ENCODE assay signal across 13 mouse cellular contexts in the genomic region with DNA sequence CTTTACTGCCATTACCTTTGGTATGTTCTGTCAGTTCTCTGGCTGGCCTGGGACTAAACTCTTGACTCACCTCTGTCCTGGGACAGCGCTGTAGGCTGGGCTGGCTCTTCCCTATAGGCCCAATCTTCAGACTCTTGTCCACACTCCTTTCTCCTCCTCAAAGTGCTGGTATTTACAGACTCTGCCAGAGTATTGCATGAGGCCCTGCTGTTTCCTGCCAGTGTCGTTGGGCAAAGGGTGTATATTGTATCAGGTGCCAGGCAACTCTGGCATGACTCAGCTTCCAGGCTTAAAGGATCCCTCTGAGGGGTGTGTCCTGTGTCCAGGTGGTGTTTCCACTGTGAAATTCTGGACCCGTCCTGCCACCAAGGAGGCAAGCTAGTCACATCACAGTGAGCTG. TPM values are rescaled to one million over a fixed set of nuclear protein-coding genes. Genes with fewer than 3 reads are reported as not detected.
DNase-seq lines count a peak whose midpoint lies in the region; ATAC-seq and TF ChIP-seq lines count a peak whose summit lies in the region.
"Had no signal": no experiment of that assay in that cellular context is flagged by ENCODE, and none has a peak within 500 bp of the region (broad histone marks: within the 10 kb centered on the region; RNA-seq: fewer than 3 reads in every experiment).

No protein-coding gene starts in this region.

- H3K27me3 ChIP-seq in intestine, postnatal 0 days (replicated peaks; ENCODE audit: control insufficient read depth, insufficient read depth, low read length), result no peaks in the 10 kb centered on the region
- H3K27me3 ChIP-seq in forebrain, embryonic 13.5 days, result no peaks in the 10 kb centered on the region
- H3K27me3 ChIP-seq: embryonic facial prominence, embryonic 12.5 days; stomach, embryonic 15.5 days had no signal

- ATAC-seq in intestine, postnatal 0 days, result peak; percentile 95
- ATAC-seq in forebrain, embryonic 13.5 days, result no peak
- ATAC-seq: forebrain, embryonic 16.5 days had no signal

- no peak for TF ChIP-seq CTCF in intestine, postnatal 0 days (IDR thresholded peaks at IDR 0.05; ENCODE audit: low read depth)

- H3K36me3 ChIP-seq in intestine, postnatal 0 days (ENCODE audit: control insufficient read depth, insufficient read depth), result no peaks in the 10 kb centered on the region
- no peaks in the 10 kb centered on the region for H3K36me3 ChIP-seq in forebrain, embryonic 13.5 days (ENCODE audit: poor library complexity, severe bottlenecking)
- H3K36me3 ChIP-seq: embryonic facial prominence, embryonic 12.5 days; hindbrain, embryonic 10.5 days; stomach, embryonic 15.5 days had no signal

- H3K9me3 ChIP-seq in intestine, postnatal 0 days (ENCODE audit: control insufficient read depth), result no peaks in the 10 kb centered on the region
- no peaks in the 10 kb centered on the region for H3K9me3 ChIP-seq in forebrain, embryonic 13.5 days (replicated peaks)
- H3K9me3 ChIP-seq: embryonic facial prominence, embryonic 12.5 days; hindbrain, embryonic 10.5 days; stomach, embryonic 15.5 days had no signal

- H3K4me2 ChIP-seq in intestine, postnatal 0 days (replicated peaks; ENCODE audit: low read depth), result 0 out of 2 replicates have a peak overlapping the region, but pooled peaks have one; percentile 25
- H3K4me2 ChIP-seq in forebrain, embryonic 13.5 days, result no peak overlapping the region
- H3K4me2 ChIP-seq: embryonic facial prominence, embryonic 12.5 days; stomach, embryonic 15.5 days had no signal

- H3K4me1 ChIP-seq in intestine, postnatal 0 days (replicated peaks; ENCODE audit: control insufficient read depth, insufficient read depth, low read length), result 0 out of 2 replicates have a peak, but pooled peaks cover 2% of the 10 kb centered on the region
- H3K4me1 ChIP-seq in forebrain, embryonic 13.5 days, result no peaks in the 10 kb centered on the region
- H3K4me1 ChIP-seq: embryonic facial prominence, embryonic 12.5 days; stomach, embryonic 15.5 days had no signal

- no peak overlapping the region for H3K4me3 ChIP-seq in intestine, postnatal 0 days (ENCODE audit: low read depth, low read length)
- H3K4me3 ChIP-seq in forebrain, embryonic 13.5 days, result no peak overlapping the region
- H3K4me3 ChIP-seq: embryonic facial prominence, embryonic 12.5 days; hindbrain, embryonic 10.5 days; stomach, embryonic 15.5 days had no signal

- WGBS in intestine, postnatal 0 days, result 43% methylated on average over 3 of the region's 3 CpGs
- 88% methylated on average over 3 of the region's 3 CpGs for WGBS in forebrain, embryonic 13.5 days

- H3K9ac ChIP-seq in intestine, postnatal 0 days (ENCODE audit: low read depth, low read length), result no peak overlapping the region
- no peak overlapping the region for H3K9ac ChIP-seq in forebrain, embryonic 13.5 days
- H3K9ac ChIP-seq: embryonic facial prominence, embryonic 12.5 days; stomach, embryonic 15.5 days had no signal

- H3K27ac ChIP-seq in intestine, postnatal 0 days (ENCODE audit: low read depth, low read length), result peak overlapping the region; percentile 64; the same call in 1 of the 2 replicates
- no peak overlapping the region for H3K27ac ChIP-seq in forebrain, embryonic 13.5 days
- H3K27ac ChIP-seq: embryonic facial prominence, embryonic 12.5 days; stomach, embryonic 15.5 days had no signal

- DNase-seq in kidney, postnatal 14 days, result peak; percentile 39
- DNase-seq in kidney, adult 9 months, result no peak
- peak; percentile 22 for DNase-seq in Muller cell, postnatal 12 days (ENCODE audit: inconsistent ontology term)
- peak; percentile 69 for DNase-seq in lung, postnatal 36 days
- DNase-seq in heart, postnatal 4 days, result no peak
- no peak for DNase-seq in thymus, postnatal 14 days
- DNase-seq: right cerebral cortex, postnatal 25 days had no signal

RNA-seq across cellular contexts. Expression of a gene that starts 0.4 kb away (rescaled TPM):
- polyA plus RNA-seq in intestine, postnatal 0 days (2015; fragmentation: Nextera tagmentation; extraction: Ambion mirVana), result 9.3 and 10.8 TPM in 2 replicates
- total RNA-seq in heart, postnatal 4 days (2021), result not detected
- polyA plus RNA-seq in forebrain, embryonic 13.5 days (2015; fragmentation: Nextera tagmentation; extraction: Ambion mirVana), result not detected in 2 replicates
- polyA plus RNA-seq: embryonic facial prominence, embryonic 12.5 days; hindbrain, embryonic 10.5 days had no signal

RNA-seq across cellular contexts. Expression of a gene that starts 44.8 kb away (rescaled TPM):
- 18.8 and 19.5 TPM in 2 replicates for polyA plus RNA-seq in intestine, postnatal 0 days (2015; fragmentation: Nextera tagmentation; extraction: Ambion mirVana)
- total RNA-seq in heart, postnatal 4 days (2021), result 10 to 100 TPM; 13.2 to 14.1 TPM
- polyA plus RNA-seq in forebrain, embryonic 13.5 days (2015; fragmentation: Nextera tagmentation; extraction: Ambion mirVana), result 4.6 and 5.6 TPM in 2 replicates

RNA-seq across cellular contexts. Expression of a gene that starts 59.1 kb away (rescaled TPM):
- polyA plus RNA-seq in intestine, postnatal 0 days (2015; fragmentation: Nextera tagmentation; extraction: Ambion mirVana), result 0.16 TPM in 2 replicates
- 1 to 10 TPM; 1.7 to 2.1 TPM for total RNA-seq in heart, postnatal 4 days (2021)
- polyA plus RNA-seq in forebrain, embryonic 13.5 days (2015; fragmentation: Nextera tagmentation; extraction: Ambion mirVana), result 0.26 and 0.30 TPM in 2 replicates

Comparison
In these comparisons a context has a peak if more than half of its experiments do, and no peak if none do; other contexts are left out.
1. DNase-seq: peak in kidney, postnatal 14 days (single experiment), Muller cell, postnatal 12 days (single experiment) and lung, postnatal 36 days (single experiment); none in kidney, adult 9 months (single experiment), heart, postnatal 4 days (single experiment) and thymus, postnatal 14 days (single experiment).
2. RNA of a gene that starts 0.4 kb away (polyA plus RNA-seq): 9.3 to 10.8 TPM in intestine, postnatal 0 days; not detected in forebrain, embryonic 13.5 days; every median in the first group is over 10 times any median in the second.